Mouse (Mus musculus) urinary bladder, postnatal 36 days (tissue): ENCODE data around the gene Man2a2.

Experiments
- DNase-seq, 2 experiments: peaks; one replicate each; pipeline ENCODE4 v3.0.0; 2022; ENCODE audit warnings: low spot score in 2 of 2, mixed read lengths in 1 of 2

The Man2a2 gene

DNA sequence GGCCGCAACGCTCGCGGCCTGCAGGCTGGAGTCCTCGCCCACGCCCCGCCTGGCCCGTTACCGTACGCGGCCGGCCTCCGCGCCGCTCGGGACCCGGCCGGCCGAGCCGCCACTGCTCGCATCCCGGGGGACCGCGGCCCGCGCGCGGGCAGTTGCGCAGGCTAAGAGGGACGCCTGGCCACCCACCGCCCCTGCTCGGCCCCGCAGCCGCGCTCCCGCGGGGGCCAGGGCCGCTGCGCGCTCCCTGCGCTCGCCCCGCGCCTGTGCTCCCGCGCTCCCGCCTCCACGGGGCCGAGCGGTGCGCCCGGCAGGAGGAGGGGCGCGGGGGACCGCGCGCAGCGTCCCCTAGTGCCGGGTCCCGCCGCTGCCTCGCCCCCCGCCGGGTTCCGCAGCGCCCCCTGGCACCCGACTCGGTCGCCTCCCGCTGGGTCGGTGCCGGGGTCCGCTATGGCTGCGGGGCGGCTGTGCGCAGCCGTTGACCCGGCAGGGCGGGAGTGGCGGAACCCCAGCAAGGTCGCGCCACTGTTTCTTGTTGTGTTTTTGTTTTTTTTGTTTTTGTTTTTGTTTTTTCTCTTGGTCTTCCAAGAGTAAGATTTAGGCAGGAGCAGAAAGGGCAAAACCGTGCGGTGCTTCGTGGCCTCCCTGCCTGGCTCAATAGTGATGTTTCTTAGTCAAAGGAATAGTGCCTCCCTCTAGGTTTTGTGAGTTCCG, at the start of gene Man2a2:
Man2a2 (minus strand) TSS at position 335 of the 711 bp plus-strand sequence.
- peak; percentile 45 to 75 for DNase-seq

- DNase-seq = no peak
Observed at GRCm38 (mm10) chr7:80420586-80420985, 49.4 kb upstream of the Man2a2 start.

DNA sequence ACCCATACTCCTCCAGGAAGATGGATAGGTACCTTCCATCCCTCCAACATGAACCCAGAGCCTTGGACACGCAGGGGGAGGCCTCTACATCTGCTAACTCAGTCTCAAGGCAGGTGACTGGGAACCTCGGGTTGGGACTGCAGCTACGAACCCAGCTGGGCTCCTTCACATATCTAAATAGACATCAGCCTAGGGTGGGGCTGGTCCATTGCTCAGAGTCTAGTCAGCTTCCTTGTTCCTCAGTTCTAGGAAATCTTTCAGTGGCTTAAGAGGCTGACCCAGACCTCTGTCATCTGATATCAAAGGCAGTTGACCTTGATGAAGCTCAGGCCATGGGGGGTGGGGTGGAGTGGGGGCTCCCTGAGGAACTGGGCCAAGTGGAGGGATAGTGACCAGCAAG, 48.1 kb upstream of the Man2a2 start:
- no peak for DNase-seq

GRCm38 (mm10) chr7:80418036-80418435, 46.9 kb upstream of the Man2a2 start:
- DNase-seq = no peak

DNA sequence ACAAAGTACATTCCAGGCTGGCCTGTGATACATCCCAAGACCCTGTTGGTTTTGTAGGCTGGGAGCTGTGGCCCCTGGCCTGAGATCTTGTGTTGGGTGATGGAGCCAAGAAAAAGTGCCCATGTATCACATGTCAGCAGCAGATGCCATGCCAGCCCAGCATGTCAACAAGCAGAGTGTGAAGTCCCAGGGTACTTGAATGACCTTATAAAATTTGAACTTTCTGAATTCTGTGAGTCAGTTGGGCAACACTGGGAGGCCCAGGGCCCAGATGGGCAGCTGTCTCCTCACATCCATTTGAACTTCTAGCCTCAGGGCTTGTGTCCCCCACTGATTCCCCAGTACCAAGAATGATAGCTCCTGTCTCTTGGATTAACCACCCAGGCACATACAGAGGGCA, 46.4 kb upstream of the Man2a2 start:
- DNase-seq = no peak

DNA sequence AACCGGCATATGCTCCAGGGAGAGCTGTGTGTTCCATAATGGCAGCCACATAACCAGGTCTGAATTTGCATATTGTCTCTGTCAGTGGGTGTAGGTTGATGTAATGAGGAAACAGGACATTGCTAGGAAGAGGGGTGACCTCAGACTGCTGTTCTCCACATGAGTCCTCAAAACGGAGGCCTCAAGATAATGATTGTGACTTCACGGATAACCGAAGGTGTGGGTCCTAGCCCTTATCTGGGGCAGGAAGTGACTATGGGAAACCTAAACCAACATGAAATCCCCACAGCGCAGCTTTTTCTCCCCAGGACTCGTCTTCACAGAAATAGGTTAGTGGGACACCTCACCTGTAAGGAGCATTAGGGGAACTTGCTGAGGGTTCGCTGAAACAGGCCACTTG, 45.8 kb upstream of the Man2a2 start:
- DNase-seq = no peak

GRCm38 (mm10) chr7:80414303-80414855, 43.2 kb upstream of the Man2a2 start:
- no peak for DNase-seq

GRCm38 (mm10) chr7:80413512-80414302, 42.5 kb upstream of the Man2a2 start:
- DNase-seq = no peak

- no peak for DNase-seq
Observed at GRCm38 (mm10) chr7:80412781-80413180, 41.6 kb upstream of the Man2a2 start.

DNA sequence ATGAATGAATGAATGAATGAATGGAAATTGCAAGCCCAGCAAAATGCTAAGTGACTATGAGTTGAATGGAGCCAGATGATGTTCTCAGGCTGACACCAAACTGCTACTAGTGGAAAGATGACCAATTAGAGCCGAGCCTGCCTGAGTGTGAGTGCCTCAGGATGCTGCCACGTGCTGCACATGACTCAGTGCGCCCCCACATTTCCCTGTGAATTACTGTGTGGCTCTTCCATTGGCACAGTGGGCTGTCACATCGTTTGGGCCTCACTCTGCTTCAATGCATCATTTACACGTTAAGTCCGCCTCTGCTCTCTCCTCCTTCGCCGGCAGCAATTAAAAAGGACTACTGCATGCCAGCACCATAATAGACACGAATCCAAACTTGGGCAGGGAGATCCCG, 41.1 kb upstream of the Man2a2 start:
- DNase-seq = no peak

DNA sequence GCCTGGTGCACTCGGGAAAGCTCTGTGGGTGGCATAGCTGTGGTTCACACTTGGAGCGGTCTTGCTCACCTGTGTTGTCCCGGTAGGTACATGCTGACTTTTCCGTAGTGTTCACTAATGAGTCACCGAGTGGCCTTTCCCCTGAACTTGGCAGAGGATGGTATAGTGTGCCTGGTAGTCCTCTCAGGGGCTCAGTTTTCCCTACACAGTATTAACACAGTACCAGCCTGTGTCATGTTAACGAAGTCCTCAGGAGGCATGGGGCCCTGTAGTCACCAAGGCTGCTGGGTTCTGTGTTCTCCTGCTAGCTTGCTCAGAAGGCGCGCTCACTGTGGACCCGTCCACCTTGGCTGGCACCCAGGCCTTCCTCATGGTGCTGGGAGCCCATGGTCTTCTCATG, 39.2 kb upstream of the Man2a2 start:
- DNase-seq = no peak

- DNase-seq = no peak
Observed at GRCm38 (mm10) chr7:80407712-80408111, 36.5 kb upstream of the Man2a2 start.

DNA sequence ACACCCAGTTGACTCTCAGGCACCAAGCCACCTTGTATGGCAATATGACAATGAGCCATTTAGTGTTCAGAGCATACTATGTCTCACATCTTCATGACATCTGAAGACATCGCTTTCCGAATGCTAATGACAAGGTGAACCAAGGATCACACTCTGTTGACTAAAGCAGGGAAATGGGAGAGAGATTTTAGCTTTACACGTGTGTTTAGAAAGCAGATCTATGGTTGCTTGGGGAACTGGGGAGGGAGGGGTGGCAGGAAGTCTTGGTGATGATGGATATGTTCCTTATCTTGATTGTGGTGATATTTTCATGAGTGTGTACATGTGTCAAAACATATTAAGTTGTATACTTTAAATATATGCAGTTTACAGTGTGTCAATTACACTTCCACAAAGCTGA, 35.0 kb upstream of the Man2a2 start:
- no peak for DNase-seq

DNA sequence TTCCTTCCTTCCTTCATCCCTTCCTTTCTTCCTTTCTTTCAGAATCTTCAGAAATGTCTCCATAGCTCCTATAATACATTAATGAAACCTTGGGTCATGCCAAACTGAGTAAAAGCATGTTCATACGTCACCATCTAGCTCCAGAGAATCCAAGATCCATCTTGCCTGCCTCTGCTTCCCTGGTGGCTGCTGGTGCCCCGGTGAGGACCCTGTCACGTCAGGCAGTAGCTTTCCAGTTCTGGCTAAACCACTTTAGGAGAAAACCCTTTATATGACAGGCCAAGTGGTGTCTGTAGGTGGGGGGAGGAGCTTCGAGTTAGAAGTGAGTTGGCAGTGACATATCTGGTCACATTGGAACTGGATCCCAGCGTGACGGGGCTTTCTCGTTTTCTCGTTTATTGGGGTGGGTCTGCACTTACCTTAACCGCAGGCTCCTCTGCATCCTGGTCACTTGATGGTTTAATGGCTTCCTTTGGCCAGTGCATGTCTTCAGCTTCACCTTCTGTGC, 34.1 kb upstream of the Man2a2 start, which contains the start of gene Furin:
Furin (minus strand) TSS at position 249 of the 508 bp plus-strand sequence.
- DNase-seq = no peak

GRCm38 (mm10) chr7:80404101-80404894, 33.1 kb upstream of the Man2a2 start:
- DNase-seq = no peak

GRCm38 (mm10) chr7:80403551-80403950, 32.4 kb upstream of the Man2a2 start:
- DNase-seq = peak in 1 of 2 experiments; percentile 76

DNA sequence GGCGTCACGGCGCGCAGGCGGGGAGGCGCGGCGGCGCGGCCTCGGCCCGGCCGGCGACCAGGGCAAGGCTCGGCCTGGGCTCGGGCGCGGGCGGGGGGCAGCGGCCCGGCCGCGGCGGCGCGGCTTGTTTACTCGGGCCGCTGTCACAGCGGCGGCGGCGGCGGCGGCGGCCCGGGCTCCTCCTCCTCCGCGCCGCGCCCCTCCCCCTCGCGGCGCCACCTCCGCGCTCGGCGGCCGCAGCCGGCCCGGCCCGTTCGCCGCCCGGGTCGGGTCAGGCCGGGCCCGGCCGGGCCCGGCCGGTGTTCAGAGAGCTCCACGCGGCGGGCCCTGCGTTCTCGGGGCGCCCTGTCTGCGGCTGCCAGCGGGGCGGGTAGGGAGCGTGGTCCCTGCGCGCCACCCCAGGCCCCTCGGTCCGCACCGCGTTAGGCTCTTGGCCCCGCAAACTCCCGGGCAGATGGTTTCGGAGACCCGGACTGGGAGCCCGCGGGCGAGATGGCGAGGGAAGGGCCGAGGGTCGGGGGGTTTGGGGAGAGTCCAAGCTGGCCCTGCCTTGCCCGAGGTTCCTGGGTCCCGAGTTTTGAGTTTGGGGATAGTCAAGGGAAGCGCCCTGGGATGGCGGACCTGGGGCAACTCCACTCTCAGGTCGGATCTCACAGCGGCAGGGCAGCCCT, 31.6 kb upstream of the Man2a2 start:
- DNase-seq = peak in 1 of 2 experiments; percentile 70

DNA sequence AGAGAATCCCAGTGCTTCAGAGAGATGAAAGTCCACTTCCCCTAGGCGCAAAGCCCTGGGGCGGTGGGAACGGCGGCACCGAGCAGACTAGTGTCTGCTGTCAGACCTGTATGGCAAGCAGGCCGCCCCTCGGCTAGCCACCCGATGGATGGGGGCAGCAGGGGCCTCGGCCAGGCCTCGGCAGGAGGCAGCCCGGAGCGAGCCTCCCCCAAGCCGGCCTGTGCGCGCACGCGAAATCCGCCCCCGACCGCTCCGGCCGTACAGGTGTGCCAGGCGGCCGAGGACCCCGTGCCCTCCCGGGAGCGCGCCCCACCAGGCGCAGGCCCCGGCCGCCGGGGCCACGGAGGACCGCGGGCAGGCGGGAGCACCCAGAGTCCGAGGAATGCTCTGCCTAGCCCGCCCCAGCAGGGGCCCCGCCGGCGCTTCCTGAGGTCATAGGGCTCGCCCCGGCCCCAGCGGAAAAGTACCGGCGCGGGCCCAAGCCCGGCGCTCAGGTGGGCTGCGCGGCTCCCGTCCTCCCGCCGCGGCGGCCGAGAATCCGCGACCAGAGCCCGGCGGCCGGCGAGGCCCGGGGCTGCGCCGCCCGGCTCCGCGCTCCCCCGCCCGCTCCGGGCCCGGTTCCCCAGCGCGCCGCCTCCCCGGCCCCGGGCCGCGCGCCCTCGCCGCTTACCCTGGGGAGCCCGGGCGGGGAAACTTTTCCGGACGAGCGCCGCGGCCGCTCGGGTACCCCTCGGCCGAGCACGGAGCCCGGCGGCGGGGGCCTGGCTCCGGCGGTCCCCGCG, 30.9 kb upstream of the Man2a2 start:
- no peak for DNase-seq

- no peak for DNase-seq
Observed at GRCm38 (mm10) chr7:80401041-80401859, 30.1 kb upstream of the Man2a2 start.
